Mouse (Mus musculus) 3134 (cell line): ENCODE measurements around the gene Prkg2.

Source experiments
- DNase-seq: peaks from one replicate; pipeline ENCODE4 v3.0.0-alpha.2; 2011; ENCODE audit warnings: low spot score; ENCODE audit not compliant: insufficient read length; ENCODE audit errors: extremely low read depth

Gene Prkg2

GRCm38 (mm10) chr5:98918716-98919115, 118.4 kb downstream of the Prkg2 start:
- DNase-seq, result no peak

DNA sequence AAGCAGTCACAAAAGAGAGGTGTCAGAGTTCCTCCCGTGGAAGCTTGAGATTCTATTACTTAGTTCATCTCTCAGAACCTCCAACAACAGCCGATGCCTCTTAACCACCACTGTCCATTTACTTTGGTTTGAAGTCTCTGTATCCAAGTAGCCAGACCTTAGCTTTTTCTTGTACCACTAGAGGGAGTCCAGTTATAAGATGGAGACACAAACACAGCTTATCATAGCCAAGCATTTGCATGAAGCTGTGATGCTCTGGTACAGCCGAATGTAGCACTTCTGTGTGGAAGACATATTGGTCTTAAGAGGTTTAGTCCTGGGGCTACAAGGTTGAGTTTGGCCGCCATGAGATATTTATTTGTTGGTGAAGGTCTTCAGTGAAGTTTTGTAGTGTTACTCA, 134.8 kb downstream of the Prkg2 start:
- peak; percentile 6 for DNase-seq

DNA sequence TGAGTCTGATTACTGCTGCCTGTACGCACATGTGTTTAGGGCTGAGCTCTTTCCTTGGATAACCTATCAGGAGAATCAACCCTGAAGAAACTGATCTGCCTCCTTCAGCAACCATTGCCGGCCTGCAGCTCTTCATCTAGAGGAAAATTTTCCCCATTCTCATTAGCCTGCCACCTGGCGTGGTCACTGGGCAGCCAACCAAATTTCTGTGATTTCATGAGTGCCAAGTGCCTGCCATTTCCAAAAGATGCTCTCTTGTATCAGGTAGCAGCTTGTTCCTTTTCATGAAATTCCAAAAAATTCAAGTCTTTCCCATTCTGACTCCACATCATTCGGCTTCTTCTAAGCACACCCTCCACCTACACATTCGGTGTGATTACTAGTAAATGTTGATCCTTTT, 136.2 kb downstream of the Prkg2 start:
- no peak for DNase-seq

- DNase-seq, result peak; percentile 16
Measured at GRCm38 (mm10) chr5:98897946-98898345, 139.2 kb downstream of the Prkg2 start.

GRCm38 (mm10) chr5:98894281-98894680, 142.9 kb downstream of the Prkg2 start:
- DNase-seq, result no peak

GRCm38 (mm10) chr5:98890544-98891050, 146.6 kb downstream of the Prkg2 start:
- peak; percentile 53 for DNase-seq

- DNase-seq, result no peak
Measured at GRCm38 (mm10) chr5:98882096-98882495, 155.1 kb downstream of the Prkg2 start.
